Mouse (Mus musculus): Measurements from ENCODE around the gene Nat8f3.
"Not testable (repeated sequence)": the region's sequence is repeated elsewhere in the genome, so short reads cannot be mapped to it uniquely, and the experiment has no call there.

Nat8f3 gene

DNA sequence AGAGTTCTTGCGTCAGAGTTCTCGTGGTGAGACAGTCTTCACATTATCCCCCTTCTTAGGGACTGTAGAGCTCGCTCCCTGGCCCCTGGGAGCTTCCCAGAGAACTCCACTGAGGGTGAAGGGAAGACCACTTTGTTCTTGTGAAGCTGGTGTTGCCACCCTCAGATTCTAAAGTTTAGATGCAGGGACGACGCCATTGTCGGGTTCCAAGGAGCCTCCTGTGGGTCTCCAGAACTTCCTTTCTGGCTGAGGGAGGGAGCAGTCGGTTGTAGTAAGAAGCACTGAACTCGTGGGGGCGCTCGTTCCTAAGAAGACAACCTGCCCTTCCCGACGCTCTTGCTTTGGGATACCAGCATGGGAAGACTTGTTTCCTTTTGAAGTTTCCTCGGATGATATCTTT, at the start of gene Nat8f3:
TSS of gene Nat8f3 (minus strand) at position 223 of the 400 bp plus-strand sequence.
- DNase-seq (ENCODE audit: low spot score) = peak; percentile 68

- no peak for DNase-seq (ENCODE audit: low spot score)
These were observed 47.8 kb upstream of the Nat8f3 start for GRCm38 (mm10) chr6:85813339-85813738.

DNA sequence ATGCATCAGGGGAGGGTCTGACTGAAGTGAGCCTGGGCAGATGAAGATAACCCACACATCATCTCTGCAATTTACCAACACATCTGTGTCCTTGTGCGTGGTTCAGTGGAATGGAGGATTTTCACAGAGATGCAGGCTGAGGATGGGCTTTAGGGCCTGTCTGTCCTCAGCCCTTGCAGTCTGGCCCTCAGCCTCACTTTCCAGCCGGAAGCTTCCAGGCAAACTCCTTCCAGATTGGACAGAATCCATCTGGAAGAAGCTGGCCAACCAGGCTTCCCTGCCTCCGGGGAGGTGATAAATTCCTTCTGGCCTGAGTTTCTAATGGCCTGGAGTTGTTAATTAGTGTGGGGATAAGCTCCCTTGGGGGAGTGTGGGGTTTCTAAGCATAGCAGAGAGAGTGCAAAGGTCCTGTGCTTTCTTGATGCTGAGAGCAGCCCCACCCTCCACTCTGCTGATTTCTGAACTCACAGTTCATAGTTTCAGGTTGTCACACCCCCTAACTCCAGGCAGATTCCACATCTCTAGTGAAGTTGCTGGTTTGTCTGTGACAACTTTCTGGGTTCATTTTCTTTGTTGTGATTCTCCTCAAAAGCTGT, 45.5 kb upstream of the Nat8f3 start:
- DNase-seq (ENCODE audit: low spot score) = not testable (repeated sequence)

GRCm38 (mm10) chr6:85810514-85810913, 45.0 kb upstream of the Nat8f3 start:
- not testable (repeated sequence) for DNase-seq (ENCODE audit: low spot score)

GRCm38 (mm10) chr6:85809784-85810183, 44.2 kb upstream of the Nat8f3 start:
- DNase-seq (ENCODE audit: low spot score) = not testable (repeated sequence)

DNA sequence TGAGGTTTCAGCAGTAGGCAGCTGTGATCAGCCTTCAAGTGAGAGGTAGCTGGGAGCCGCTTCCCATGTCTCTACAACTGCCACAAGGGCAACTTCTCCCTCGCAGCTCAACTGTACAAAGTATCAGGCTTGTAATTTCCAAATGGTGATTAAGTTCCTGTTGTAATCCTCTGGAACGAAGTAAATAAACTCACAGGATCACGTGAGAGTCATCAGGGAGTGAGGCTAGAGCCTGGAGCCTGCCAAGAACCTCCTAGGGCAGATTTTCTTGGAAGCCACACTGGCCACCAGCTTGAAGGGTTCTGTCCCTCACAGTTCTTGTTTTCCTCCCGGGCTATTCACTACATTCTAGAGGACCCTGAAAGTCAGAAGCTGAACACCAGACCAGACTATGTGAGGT, 37.6 kb upstream of the Nat8f3 start:
- not testable (repeated sequence) for DNase-seq (ENCODE audit: low spot score)

DNA sequence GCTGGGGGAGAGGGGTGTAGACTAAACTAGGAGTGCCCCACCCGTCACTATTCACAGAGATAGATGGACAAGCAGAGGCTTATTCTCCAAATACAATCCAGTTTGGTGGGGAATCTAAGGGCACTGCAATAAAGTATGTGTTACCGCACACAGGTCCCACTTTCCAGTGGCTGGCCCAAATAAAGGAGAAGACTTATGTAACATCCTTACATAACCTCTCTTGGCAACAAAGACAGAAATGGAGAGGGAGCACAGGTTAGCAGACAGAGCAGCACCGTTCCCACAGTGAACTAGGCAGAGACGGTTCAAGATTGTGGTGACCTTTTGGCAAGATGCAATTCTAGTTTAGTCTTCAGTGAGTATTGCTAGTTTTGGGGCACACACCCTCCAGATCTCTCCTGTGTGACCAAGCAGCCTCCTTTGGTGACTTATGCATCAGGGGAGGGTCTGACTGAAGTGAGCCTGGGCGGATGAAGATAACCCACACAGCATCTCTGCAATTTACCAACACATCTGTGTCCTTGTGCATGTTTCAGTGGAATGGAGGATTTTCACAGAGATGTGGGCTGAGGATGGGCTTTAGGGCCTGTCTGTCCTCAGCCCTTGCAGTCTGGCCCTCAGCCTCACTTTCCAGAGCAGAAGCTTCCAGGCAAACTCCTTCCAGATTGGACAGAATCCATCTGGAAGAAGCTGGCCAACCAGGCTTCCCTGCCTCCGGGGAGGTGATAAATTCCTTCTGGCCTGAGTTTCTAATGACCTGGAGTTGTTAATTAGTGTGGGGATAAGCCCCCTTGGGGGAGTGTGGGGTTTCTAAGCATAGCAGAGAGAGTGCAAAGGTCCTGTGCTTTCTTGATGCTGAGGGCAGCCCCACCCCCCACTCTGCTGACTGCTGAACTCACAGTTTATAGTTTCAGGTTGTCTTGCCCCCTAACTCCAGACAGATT, 2.2 kb downstream of the Nat8f3 start:
- not testable (repeated sequence) for DNase-seq (ENCODE audit: low spot score)

GRCm38 (mm10) chr6:85762678-85763077, 2.9 kb downstream of the Nat8f3 start:
- DNase-seq (ENCODE audit: low spot score) = not testable (repeated sequence)

DNA sequence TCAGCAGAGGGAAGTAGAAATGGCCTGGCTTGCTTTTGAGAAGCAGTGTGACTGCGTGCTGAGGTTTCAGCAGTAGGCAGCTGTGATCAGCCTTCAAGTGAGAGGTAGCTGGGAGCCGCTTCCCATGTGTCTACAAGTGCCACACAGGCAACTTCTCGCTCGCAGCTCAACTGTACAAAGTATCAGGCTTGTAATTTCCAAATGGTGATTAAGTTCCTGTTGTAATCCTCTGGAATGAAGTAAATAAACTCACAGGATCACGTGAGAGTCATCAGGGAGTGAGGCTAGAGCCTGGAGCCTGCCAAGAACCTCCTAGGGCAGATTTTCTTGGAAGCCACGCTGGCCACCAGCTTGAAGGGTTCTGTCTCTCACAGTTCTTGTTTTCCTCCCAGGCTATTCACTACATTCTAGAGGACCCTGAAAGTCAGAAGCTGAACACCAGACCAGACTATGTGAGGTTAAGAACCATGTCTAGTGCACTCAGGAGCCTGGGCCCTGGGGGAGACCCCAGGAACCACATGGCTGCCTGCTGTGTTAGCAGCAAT, 9.8 kb downstream of the Nat8f3 start:
- not testable (repeated sequence) for DNase-seq (ENCODE audit: low spot score)

DNA sequence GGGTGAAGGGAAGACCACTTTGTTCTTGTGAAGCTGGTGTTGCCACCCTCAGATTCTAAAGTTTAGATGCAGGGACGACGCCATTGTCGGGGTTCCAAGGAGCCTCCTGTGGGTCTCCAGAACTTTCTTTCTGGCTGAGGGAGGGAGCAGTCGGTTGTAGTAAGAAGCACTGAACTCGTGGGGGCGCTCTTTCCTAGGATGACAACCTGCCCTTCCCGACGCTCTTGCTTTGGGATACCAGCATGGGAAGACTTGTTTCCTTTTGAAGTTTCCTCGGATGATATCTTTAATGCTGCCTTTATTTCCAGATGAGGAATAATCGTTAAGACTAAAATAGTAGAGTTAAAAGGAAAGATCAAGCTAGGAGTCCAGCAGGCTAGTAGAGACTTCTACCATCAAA, 52.4 kb downstream of the Nat8f3 start, which contains the start of gene Nat8f7:
TSS of gene Nat8f7 (minus strand) at position 101 of the 400 bp plus-strand sequence.
- DNase-seq (ENCODE audit: low spot score) = not testable (repeated sequence)

DNA sequence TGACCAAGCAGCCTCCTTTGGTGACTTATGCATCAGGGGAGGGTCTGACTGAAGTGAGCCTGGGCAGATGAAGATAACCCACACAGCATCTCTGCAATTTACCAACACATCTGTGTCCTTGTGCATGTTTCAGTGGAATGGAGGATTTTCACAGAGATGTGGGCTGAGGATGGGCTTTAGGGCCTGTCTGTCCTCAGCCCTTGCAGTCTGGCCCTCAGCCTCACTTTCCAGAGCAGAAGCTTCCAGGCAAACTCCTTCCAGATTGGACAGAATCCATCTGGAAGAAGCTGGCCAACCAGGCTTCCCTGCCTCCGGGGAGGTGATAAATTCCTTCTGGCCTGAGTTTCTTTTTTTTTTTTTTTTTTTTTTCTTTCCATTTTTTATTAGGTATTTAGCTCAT, 55.9 kb downstream of the Nat8f3 start:
- DNase-seq (ENCODE audit: low spot score) = not testable (repeated sequence)

DNA sequence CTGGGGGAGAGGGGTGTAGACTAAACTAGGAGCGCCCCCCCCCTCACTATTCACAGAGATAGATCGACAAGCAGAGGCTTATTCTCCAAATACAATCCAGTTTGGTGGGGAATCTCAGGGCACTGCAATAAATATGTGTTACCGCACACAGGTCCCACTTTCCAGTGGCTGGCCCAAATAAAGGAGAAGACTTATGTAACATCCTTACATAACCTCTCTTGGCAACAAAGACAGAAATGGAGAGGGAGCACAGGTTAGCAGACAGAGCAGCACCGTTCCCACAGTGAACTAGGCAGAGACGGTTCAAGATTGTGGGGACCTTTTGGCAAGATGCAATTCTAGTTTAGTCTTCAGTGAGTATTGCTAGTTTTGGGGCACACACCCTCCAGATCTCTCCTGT, 56.3 kb downstream of the Nat8f3 start:
- DNase-seq (ENCODE audit: low spot score) = not testable (repeated sequence)

- not testable (repeated sequence) for DNase-seq (ENCODE audit: low spot score)
These were observed 63.6 kb downstream of the Nat8f3 start for GRCm38 (mm10) chr6:85701943-85702342.

All from retina, embryonic 14.5 days (tissue).